Mouse (Mus musculus): Measurements from ENCODE around the gene Coq5.

- TF ChIP-seq POLR2A (IDR thresholded peaks at IDR 0.05; ENCODE audit: low read depth, low read length) (no peak), CTCF (IDR thresholded peaks at IDR 0.05; ENCODE audit: extremely low read depth, insufficient read depth, insufficient read length, insufficient replicate concordance) (no peak)
Observed at GRCm38 (mm10) chr5:115256909-115257546, 22.4 kb upstream of the Coq5 start.
